Mouse (Mus musculus) urinary bladder, postnatal 25 days (tissue): ENCODE data around the gene Setmar.

Source experiments
- DNase-seq: peaks from one replicate; pipeline ENCODE4 v3.0.0; 2022; ENCODE audit warnings: low spot score

Setmar gene

GRCm38 (mm10) chr6:108064918-108065526 lies at the start of gene Setmar:
TSS of gene Setmar (plus strand) at chr6:108065045.
- DNase-seq, result peak; percentile 97

GRCm38 (mm10) chr6:108021646-108022045 lies 43.2 kb upstream of the Setmar start:
- no peak for DNase-seq

- peak; percentile 31 for DNase-seq
Observed at GRCm38 (mm10) chr6:108055041-108055440, 9.8 kb upstream of the Setmar start.

- no peak for DNase-seq
Observed at GRCm38 (mm10) chr6:108055946-108056345, 8.9 kb upstream of the Setmar start.

GRCm38 (mm10) chr6:108057353-108057752 lies 7.5 kb upstream of the Setmar start:
- DNase-seq, result no peak

- no peak for DNase-seq
Observed at GRCm38 (mm10) chr6:108058066-108058465, 6.8 kb upstream of the Setmar start.

GRCm38 (mm10) chr6:108061121-108061520 lies 3.7 kb upstream of the Setmar start:
- no peak for DNase-seq

GRCm38 (mm10) chr6:108065583-108065982 lies 738 bp downstream of the Setmar start:
- peak; percentile 60 for DNase-seq

- DNase-seq, result no peak
Observed at GRCm38 (mm10) chr6:108070947-108071346, 6.1 kb downstream of the Setmar start.

- DNase-seq, result no peak
Observed at GRCm38 (mm10) chr6:108073071-108073470, 8.2 kb downstream of the Setmar start.

- DNase-seq, result no peak
Observed at GRCm38 (mm10) chr6:108073931-108074330, 9.1 kb downstream of the Setmar start.

GRCm38 (mm10) chr6:108074624-108075023 lies 9.8 kb downstream of the Setmar start:
- no peak for DNase-seq

GRCm38 (mm10) chr6:108075857-108076256 lies 11.0 kb downstream of the Setmar start:
- DNase-seq, result no peak

GRCm38 (mm10) chr6:108091296-108091695 lies 26.5 kb downstream of the Setmar start:
- DNase-seq, result no peak

GRCm38 (mm10) chr6:108092646-108093045 lies 27.8 kb downstream of the Setmar start:
- no peak for DNase-seq

GRCm38 (mm10) chr6:108093449-108093848 lies 28.6 kb downstream of the Setmar start:
- DNase-seq, result no peak

GRCm38 (mm10) chr6:108095445-108095844 lies 30.6 kb downstream of the Setmar start:
- no peak for DNase-seq

- peak; percentile 35 for DNase-seq
Observed at GRCm38 (mm10) chr6:108098171-108098845, 33.5 kb downstream of the Setmar start.

- DNase-seq, result no peak
Observed at GRCm38 (mm10) chr6:108098846-108099217, 34.0 kb downstream of the Setmar start.

- DNase-seq, result no peak
Observed at GRCm38 (mm10) chr6:108101936-108102830, 37.3 kb downstream of the Setmar start.

- DNase-seq, result no peak
Observed at GRCm38 (mm10) chr6:108107376-108107775, 42.5 kb downstream of the Setmar start.

- no peak for DNase-seq
Observed at GRCm38 (mm10) chr6:108110336-108110735, 45.5 kb downstream of the Setmar start.

- no peak for DNase-seq
Observed at GRCm38 (mm10) chr6:108111693-108112092, 46.8 kb downstream of the Setmar start.
